Mouse (Mus musculus) stomach, postnatal 0 days (tissue): ENCODE results near the gene Gmppb. TPM values are rescaled to one million over a fixed set of nuclear protein-coding genes. Genes with fewer than 3 reads are reported as not detected.
A peak's percentile ranks its signal among the peaks of the same experiment; 100 is the strongest.

Experiments
- ATAC-seq: fragments of 200-750 bp; cut with Nextera tagmentation; 2 replicates; pipeline ENCODE4 v1.8.0; 2017; ENCODE audit not compliant: low FRiP score, low TSS enrichment
- DNase-seq: peaks from one replicate; pipeline ENCODE4 v3.0.0-alpha.2; 2016; ENCODE audit warnings: low spot score
- H3K27ac ChIP-seq: fragments of 300-500 bp; sonication (generic); replicated peaks from 2 replicates; pipeline ENCODE4 v1.5.1; 2014; ENCODE audit warnings: mild to moderate bottlenecking, control low read depth
- H3K27me3 ChIP-seq: fragments of 300-500 bp; sonication (generic); 2 replicates; pipeline ENCODE4 v1.6.1; 2014; ENCODE audit warnings: low read length; ENCODE audit not compliant: control insufficient read depth, insufficient read depth
- H3K36me3 ChIP-seq: fragments of 300-500 bp; sonication (generic); 2 replicates; pipeline ENCODE4 v1.6.1; 2014; ENCODE audit warnings: low read length, mixed read lengths; ENCODE audit not compliant: control insufficient read depth, insufficient read depth
- H3K4me1 ChIP-seq: fragments of 300-500 bp; sonication (generic); replicated peaks from 2 replicates; pipeline ENCODE4 v1.6.1; 2014; ENCODE audit warnings: antibody characterized with exemption; ENCODE audit not compliant: control insufficient read depth, insufficient read depth
- H3K4me2 ChIP-seq: fragments of 300-500 bp; sonication (generic); replicated peaks from 2 replicates; pipeline ENCODE4 v1.6.1; 2014; ENCODE audit warnings: low read depth, mild to moderate bottlenecking, control low read depth, moderate library complexity
- H3K4me3 ChIP-seq: fragments of 300-500 bp; sonication (generic); 2 replicates; pipeline ENCODE4 v1.5.1; 2014; ENCODE audit warnings: low read depth, low read length, control low read depth
- H3K9ac ChIP-seq: fragments of 300-500 bp; sonication (generic); 2 replicates; pipeline ENCODE4 v1.6.1; 2014; ENCODE audit warnings: mild to moderate bottlenecking, low read length, control low read depth, mixed read lengths
- H3K9me3 ChIP-seq: fragments of 300-500 bp; sonication (generic); 2 replicates; pipeline ENCODE4 v1.6.1; 2016; ENCODE audit warnings: low read length; ENCODE audit not compliant: control insufficient read depth
- CTCF ChIP-seq: IDR thresholded peaks from 2 replicates; pipeline ENCODE4 v1.5.1; 2016; ENCODE audit warnings: antibody characterized with exemption, low read depth, mild to moderate bottlenecking, moderate library complexity
- EP300 ChIP-seq: optimal IDR thresholded peaks from 2 replicates; pipeline ENCODE3; 2016; ENCODE audit warnings: antibody characterized with exemption
- WGBS: fragments of 180-500 bp; shearing (Covaris S2); extraction: QIAGEN DNeasy Blood & Tissue Kit; methylation state at CpG from one replicate; pipeline ENCODE4 v1.1.7; 2014; 5-methylcytosine and 5-hydroxymethylcytosine counted together
- polyA plus RNA-seq: library from polyadenylated mRNA; unstranded; fragments of >200 nt; fragmentation: Nextera tagmentation; extraction: Ambion mirVana; gene quantifications from 2 replicates; pipeline ENCODE4 v1.2.1, GENCODE M21; 2015

Gene Gmppb
- polyA plus RNA-seq: 48.5 and 49.5 TPM in 2 replicates

- ATAC-seq (peak; percentile 94), DNase-seq (peak; percentile 98)
- Histone ChIP-seq H3K9ac (peak within 1 kb of the TSS; percentile 79), H3K9me3 (no peaks in the 10 kb centered on the region), H3K4me2 (peak within 1 kb of the TSS; percentile 79), H3K4me1 (0 out of 2 replicates have a peak, but pooled peaks cover 4% of the 10 kb centered on the region), H3K27ac (peak within 1 kb of the TSS; percentile 92), H3K4me3 (peak within 1 kb of the TSS; percentile 79), H3K27me3 (no peaks in the 10 kb centered on the region), H3K36me3 (peaks cover 25% of the 10 kb centered on the region)
- WGBS: under 1% methylated on average over 30 of the region's 39 CpGs
- TF ChIP-seq CTCF (no peak), EP300 (peak; percentile 31)
Measured at GRCm38 (mm10) chr9:108049016-108049455, at the start of gene Gmppb. Gene Gmppb, plus strand, starts transcription at chr9:108049242.

GRCm38 (mm10) chr9:108001922-108002770, 46.9 kb upstream of the Gmppb start, which contains the start of gene Ip6k1:
Gene Ip6k1, plus strand, starts transcription at chr9:108002501.
- Histone ChIP-seq H3K36me3 (no peaks in the 10 kb centered on the region), H3K4me2 (peak within 1 kb of the TSS; percentile 80), H3K4me3 (peak within 1 kb of the TSS; percentile 100), H3K27me3 (no peaks in the 10 kb centered on the region), H3K9me3 (no peaks in the 10 kb centered on the region), H3K9ac (peak within 1 kb of the TSS; percentile 99), H3K27ac (peak within 1 kb of the TSS; percentile 98), H3K4me1 (no peaks in the 10 kb centered on the region; the same call in 1 of the 2 replicates)
- under 1% methylated on average over 47 of the region's 51 CpGs for WGBS
- TF ChIP-seq CTCF (no peak), EP300 (no peak)
- DNase-seq: peak; percentile 100
- ATAC-seq: peak; percentile 99

DNA sequence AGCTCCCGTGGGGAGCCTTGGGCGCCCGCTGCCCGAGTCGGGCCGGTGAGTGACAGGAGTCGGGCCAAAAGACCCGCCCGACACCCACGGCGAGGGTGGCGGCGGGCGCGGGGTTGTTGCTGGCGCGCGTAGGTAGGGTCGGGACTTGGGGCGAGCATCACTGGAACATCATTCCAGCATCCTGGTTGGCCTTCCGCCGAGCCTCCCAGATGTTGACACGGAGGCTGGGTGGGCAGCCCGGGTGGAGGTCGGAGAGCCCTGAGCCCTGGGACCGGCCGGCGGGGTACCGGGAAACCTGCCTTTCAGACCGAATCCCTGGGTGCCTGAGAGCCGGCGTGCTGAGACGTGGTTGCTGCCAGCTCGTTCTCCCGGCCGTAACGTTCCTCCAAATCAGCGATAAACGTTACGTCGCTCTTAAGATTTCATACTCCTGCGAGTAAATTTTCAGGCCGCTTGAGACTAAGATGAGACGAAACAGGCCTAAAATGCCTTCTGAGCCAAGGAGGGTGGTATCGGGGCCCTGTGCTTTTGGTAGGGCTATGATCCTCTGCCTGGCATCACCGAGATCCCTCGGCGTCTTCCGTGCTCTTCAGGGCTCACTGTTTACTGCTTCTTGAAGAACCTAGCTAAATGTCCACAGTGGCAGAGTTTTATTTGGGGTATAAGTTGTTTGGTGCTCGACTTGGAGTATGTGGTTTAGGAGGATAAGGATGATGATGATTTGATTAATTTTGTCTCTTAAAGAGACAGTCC, 46.1 kb upstream of the Gmppb start:
- Histone ChIP-seq H3K36me3 (no peaks in the 10 kb centered on the region), H3K27me3 (no peaks in the 10 kb centered on the region), H3K9me3 (no peaks in the 10 kb centered on the region), H3K9ac (peak overlapping the region; percentile 99), H3K4me2 (peak overlapping the region; percentile 79), H3K4me3 (peak overlapping the region; percentile 100), H3K27ac (peak overlapping the region; percentile 98), H3K4me1 (no peaks in the 10 kb centered on the region; the same call in 1 of the 2 replicates)
- ATAC-seq: no peak
- under 1% methylated on average over 50 of the region's 50 CpGs for WGBS
- no peak for DNase-seq
- TF ChIP-seq EP300: no peak
- TF ChIP-seq CTCF: no peak

- no peaks in the 10 kb centered on the region for H3K36me3 ChIP-seq
- no peak for DNase-seq
- H3K9ac ChIP-seq: peak overlapping the region; percentile 99
- no peaks in the 10 kb centered on the region; the same call in 1 of the 2 replicates for H3K4me1 ChIP-seq
- peak overlapping the region; percentile 98; the same call in 1 of the 2 replicates for H3K27ac ChIP-seq
- peak overlapping the region; percentile 79 for H3K4me2 ChIP-seq
- WGBS: 10% methylated on average over 8 of the region's 8 CpGs
- no peaks in the 10 kb centered on the region for H3K9me3 ChIP-seq
- H3K27me3 ChIP-seq: no peaks in the 10 kb centered on the region
- TF ChIP-seq CTCF: no peak
- no peak for TF ChIP-seq EP300
- ATAC-seq: no peak
- peak overlapping the region; percentile 100 for H3K4me3 ChIP-seq
Measured at GRCm38 (mm10) chr9:108003531-108003890, 45.5 kb upstream of the Gmppb start.

- Histone ChIP-seq H3K27ac (0 out of 2 replicates have a peak overlapping the region, but pooled peaks have one; percentile 8), H3K4me2 (no peak overlapping the region), H3K4me3 (no peak overlapping the region), H3K36me3 (no peaks in the 10 kb centered on the region), H3K9me3 (no peaks in the 10 kb centered on the region), H3K27me3 (no peaks in the 10 kb centered on the region), H3K4me1 (no peaks in the 10 kb centered on the region), H3K9ac (no peak overlapping the region)
- TF ChIP-seq EP300 (no peak), CTCF (no peak)
- no peak for ATAC-seq
- 76% methylated on average over 5 of the region's 5 CpGs for WGBS
- DNase-seq: no peak
Measured at GRCm38 (mm10) chr9:108008041-108008440, 41.0 kb upstream of the Gmppb start.

DNA sequence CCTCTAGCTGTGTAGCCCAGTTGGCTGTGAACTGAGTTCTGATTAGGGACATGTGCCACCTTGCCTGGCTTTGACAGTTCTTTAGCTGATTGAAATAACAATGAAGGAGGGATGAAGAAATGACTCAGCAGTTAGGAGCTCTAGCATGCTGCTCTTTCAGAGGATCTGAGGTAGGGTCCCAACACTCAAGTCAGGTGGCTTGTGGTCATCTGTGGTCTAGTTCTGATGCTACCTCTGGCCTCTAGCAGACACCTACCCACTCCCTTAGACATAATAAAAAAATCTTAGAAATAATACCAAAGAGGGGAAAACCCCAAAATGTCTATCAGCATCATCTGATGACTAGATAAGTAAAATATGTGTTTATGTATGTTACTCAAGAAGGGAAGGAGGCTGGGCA, 38.7 kb upstream of the Gmppb start:
- H3K4me3 ChIP-seq: no peak overlapping the region
- ATAC-seq: no peak
- DNase-seq: no peak
- H3K9ac ChIP-seq: no peak overlapping the region
- H3K36me3 ChIP-seq: no peaks in the 10 kb centered on the region
- H3K27ac ChIP-seq: no peak overlapping the region
- H3K9me3 ChIP-seq: no peaks in the 10 kb centered on the region
- no peak overlapping the region for H3K4me2 ChIP-seq
- no peak for TF ChIP-seq CTCF
- TF ChIP-seq EP300: no peak
- no peaks in the 10 kb centered on the region for H3K27me3 ChIP-seq
- no peaks in the 10 kb centered on the region for H3K4me1 ChIP-seq
